Mouse (Mus musculus): Measurements from ENCODE around the gene Arhgap40.

Gene Arhgap40

GRCm38 (mm10) chr2:158546751-158547150 lies 34.2 kb downstream of the Arhgap40 start:
- in situ Hi-C loops (cut with MboI, MseI): loop anchor here (10.0 kb wide), 1 partner anchor 1842 kb away; no protein-coding TSS in a partner anchor

GRCm38 (mm10) chr2:158550067-158550466 lies 37.5 kb downstream of the Arhgap40 start:
- in situ Hi-C loops (cut with MboI, MseI): no loop called here

- in situ Hi-C loops (cut with MboI, MseI): no loop called here
Measured at GRCm38 (mm10) chr2:158554366-158554765, 41.8 kb downstream of the Arhgap40 start.

- in situ Hi-C loops (cut with MboI, MseI): no loop called here
Measured at GRCm38 (mm10) chr2:158555252-158555651, 42.7 kb downstream of the Arhgap40 start.

- in situ Hi-C loops (cut with MboI, MseI): no loop called here
Measured at GRCm38 (mm10) chr2:158555812-158556211, 43.2 kb downstream of the Arhgap40 start.

GRCm38 (mm10) chr2:158556225-158556624 lies 43.6 kb downstream of the Arhgap40 start:
- in situ Hi-C loops (cut with MboI, MseI): no loop called here

- in situ Hi-C loops (cut with MboI, MseI): no loop called here
Measured at GRCm38 (mm10) chr2:158556750-158557149, 44.2 kb downstream of the Arhgap40 start.

- in situ Hi-C loops (cut with MboI, MseI): no loop called here
Measured at GRCm38 (mm10) chr2:158559945-158560344, 47.3 kb downstream of the Arhgap40 start.

- in situ Hi-C loops (cut with MboI, MseI): no loop called here
Measured at GRCm38 (mm10) chr2:158560801-158561200, 48.2 kb downstream of the Arhgap40 start.

GRCm38 (mm10) chr2:158561371-158562144 lies 49.0 kb downstream of the Arhgap40 start:
- in situ Hi-C loops (cut with MboI, MseI): no loop called here

GRCm38 (mm10) chr2:158570421-158571081 lies 58.0 kb downstream of the Arhgap40 start:
- in situ Hi-C loops (cut with MboI, MseI): no loop called here

- in situ Hi-C loops (cut with MboI, MseI): no loop called here
Measured at GRCm38 (mm10) chr2:158579979-158580378, 67.4 kb downstream of the Arhgap40 start.

GRCm38 (mm10) chr2:158584621-158585358 lies 72.2 kb downstream of the Arhgap40 start:
- in situ Hi-C loops (cut with MboI, MseI): no loop called here

GRCm38 (mm10) chr2:158588524-158589271 lies 76.1 kb downstream of the Arhgap40 start:
- in situ Hi-C loops (cut with MboI, MseI): no loop called here

- in situ Hi-C loops (cut with MboI, MseI): no loop called here
Measured at GRCm38 (mm10) chr2:158590495-158590894, 77.9 kb downstream of the Arhgap40 start.

GRCm38 (mm10) chr2:158591286-158591685 lies 78.7 kb downstream of the Arhgap40 start:
- in situ Hi-C loops (cut with MboI, MseI): no loop called here

GRCm38 (mm10) chr2:158593371-158593770 lies 80.8 kb downstream of the Arhgap40 start:
- in situ Hi-C loops (cut with MboI, MseI): no loop called here

GRCm38 (mm10) chr2:158595103-158595502 lies 82.5 kb downstream of the Arhgap40 start:
- in situ Hi-C loops (cut with MboI, MseI): no loop called here

- in situ Hi-C loops (cut with MboI, MseI): no loop called here
Measured at GRCm38 (mm10) chr2:158595577-158595976, 83.0 kb downstream of the Arhgap40 start.

GRCm38 (mm10) chr2:158596803-158597202 lies 84.2 kb downstream of the Arhgap40 start:
- in situ Hi-C loops (cut with MboI, MseI): no loop called here

Measured in regulatory T cell (primary cell).